Mouse (Mus musculus) cerebellum, adult 2 months (tissue): ENCODE data around the gene Apc2.

Experiments
- CTCF ChIP-seq: fragments of 200-500 bp; IDR thresholded peaks from 2 replicates; pipeline ENCODE4 v1.5.1; 2011; ENCODE audit warnings: low read depth, mild to moderate bottlenecking, control low read depth, low read length, moderate library complexity, borderline replicate concordance; ENCODE audit not compliant: insufficient read depth
- POLR2A ChIP-seq: fragments of 200-500 bp; IDR thresholded peaks from 2 replicates; pipeline ENCODE4 v1.6.1; 2011; ENCODE audit warnings: low read length, control low read depth, borderline replicate concordance; ENCODE audit not compliant: insufficient read depth

- no peak for TF ChIP-seq POLR2A
- TF ChIP-seq CTCF = no peak
Observed at GRCm38 (mm10) chr10:80312586-80313504, 17.1 kb downstream of the Apc2 start.
